Mouse (Mus musculus) small intestine, adult 2 months (tissue): ENCODE measurements at regions not wholly inside any gene's neighbourhood (a gene's known extent, or its start where the extent isn't known, plus 50 kb on each side); places are given as distances from the start of the nearest gene placed in this dataset.

ENCODE experiments used
- H3K27ac ChIP-seq: fragments of 200-500 bp; 2 replicates; pipeline ENCODE4 v1.5.1; 2012; ENCODE audit warnings: low read depth, low read length, control low read depth, inconsistent platforms; ENCODE audit not compliant: insufficient read depth
- H3K27me3 ChIP-seq: fragments of 200-500 bp; 2 replicates; pipeline ENCODE4 v1.6.1; 2012; ENCODE audit warnings: mild to moderate bottlenecking, moderate library complexity, low read length, inconsistent platforms; ENCODE audit not compliant: control insufficient read depth, insufficient read depth
- H3K36me3 ChIP-seq: fragments of 200-500 bp; 2 replicates; pipeline ENCODE4 v1.6.1; 2012; ENCODE audit warnings: mild to moderate bottlenecking, low read length, control low read depth, inconsistent platforms; ENCODE audit not compliant: control insufficient read depth, insufficient read depth
- H3K4me1 ChIP-seq: fragments of 200-500 bp; 2 replicates; pipeline ENCODE4 v1.6.1; 2012; ENCODE audit warnings: low read length, inconsistent platforms, mixed read lengths; ENCODE audit not compliant: control insufficient read depth, insufficient read depth, insufficient read length
- H3K4me3 ChIP-seq: fragments of 200-500 bp; 2 replicates; pipeline ENCODE4 v1.5.1; 2012; ENCODE audit warnings: low read depth, mild to moderate bottlenecking, control low read depth, inconsistent platforms, low read length, moderate library complexity
- CTCF ChIP-seq: fragments of 200-500 bp; IDR thresholded peaks from 2 replicates; pipeline ENCODE4 v1.5.1; 2012; ENCODE audit warnings: low read depth, mild to moderate bottlenecking, control low read depth, inconsistent platforms, low read length, moderate library complexity, mixed read lengths; ENCODE audit not compliant: insufficient replicate concordance, insufficient read length; ENCODE audit errors: extremely low read depth
- POLR2A ChIP-seq: fragments of 200-500 bp; IDR thresholded peaks from 2 replicates; pipeline ENCODE4 v1.6.1; 2012; ENCODE audit warnings: low read depth, mild to moderate bottlenecking, control low read depth, inconsistent platforms, low read length, moderate library complexity
- whole genome bisulfite sequencing: fragments of 180-500 bp; shearing (Covaris S2); methylation state at CpG from one replicate; pipeline ENCODE4 v1.1.7; 2018; 5-methylcytosine and 5-hydroxymethylcytosine counted together

DNA sequence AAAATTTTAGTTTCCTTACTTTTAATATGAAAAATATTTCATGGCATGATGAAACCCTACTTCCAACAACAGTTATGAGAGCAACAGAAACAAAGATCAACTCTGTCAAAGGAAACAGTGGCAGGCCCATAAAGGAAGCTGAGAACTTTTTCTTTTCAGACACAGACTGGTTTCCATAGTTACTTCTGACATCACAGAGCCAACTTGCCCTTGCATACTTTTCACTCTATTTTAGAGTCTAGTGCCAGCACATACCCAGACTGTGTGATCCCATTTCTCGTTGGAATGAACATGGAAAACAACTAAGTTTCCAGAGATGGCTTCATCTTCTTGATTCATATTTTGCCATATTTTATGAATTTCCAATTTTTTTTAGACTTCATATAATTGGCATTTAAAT, 150.8 kb upstream of the Ptgfr start:
- Histone ChIP-seq H3K4me3 (no peak overlapping the region), H3K4me1 (no peaks in the 10 kb centered on the region), H3K27me3 (no peaks in the 10 kb centered on the region), H3K36me3 (no peaks in the 10 kb centered on the region), H3K27ac (no peak overlapping the region)
- 77% methylated on average over 1 of the region's 1 CpGs for WGBS
- no peak for TF ChIP-seq CTCF
- TF ChIP-seq POLR2A, result no peak

DNA sequence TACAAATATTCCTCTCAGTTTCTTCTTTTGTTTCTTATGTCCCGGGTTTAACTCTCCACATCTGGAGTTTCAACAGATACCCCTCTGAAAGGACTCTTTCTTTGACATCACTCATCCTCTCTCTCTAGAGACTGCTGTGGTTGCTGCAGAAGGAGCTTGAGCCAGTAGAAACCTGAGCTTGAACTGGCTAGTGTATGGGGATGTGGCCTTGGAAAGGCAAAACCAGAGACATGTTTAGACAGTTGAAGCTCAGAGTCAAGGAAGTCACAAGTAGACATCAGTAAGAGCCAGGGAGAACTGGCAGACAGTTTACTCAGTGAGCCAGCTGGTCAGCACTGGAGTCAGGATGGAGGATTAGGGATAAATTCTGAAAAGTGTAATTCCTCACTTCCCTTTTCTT, 140.7 kb upstream of the Ptgfr start:
- H3K4me3 ChIP-seq, result no peak overlapping the region
- TF ChIP-seq CTCF, result no peak
- no peak for TF ChIP-seq POLR2A
- no peaks in the 10 kb centered on the region for H3K36me3 ChIP-seq
- no peaks in the 10 kb centered on the region for H3K27me3 ChIP-seq
- H3K27ac ChIP-seq, result no peak overlapping the region
- 38% methylated on average over 1 of the region's 1 CpGs for WGBS
- H3K4me1 ChIP-seq, result no peaks in the 10 kb centered on the region

DNA sequence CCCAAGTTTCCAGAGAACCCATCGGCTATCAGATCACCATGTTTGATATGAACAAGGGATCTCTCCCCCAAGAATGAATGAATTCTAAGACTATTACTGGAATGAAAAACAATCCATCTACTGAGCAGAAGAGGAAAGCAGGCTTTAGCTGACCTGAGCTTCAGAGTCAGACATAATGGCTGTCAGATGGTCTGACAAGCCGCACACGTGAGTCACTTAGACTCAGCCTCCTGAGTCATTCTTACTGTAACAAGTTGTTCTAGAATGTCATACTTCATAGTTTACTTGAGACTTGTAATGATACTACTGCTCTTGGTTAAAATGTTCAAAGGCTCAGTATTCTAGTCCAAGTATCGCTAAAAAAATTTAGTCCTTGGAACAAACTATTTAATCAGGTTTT, 140.2 kb upstream of the Ptgfr start:
- Histone ChIP-seq H3K4me3 (no peak overlapping the region), H3K36me3 (no peaks in the 10 kb centered on the region), H3K27me3 (no peaks in the 10 kb centered on the region), H3K4me1 (no peaks in the 10 kb centered on the region), H3K27ac (no peak overlapping the region)
- 82% methylated on average over 4 of the region's 4 CpGs for WGBS
- no peak for TF ChIP-seq CTCF
- no peak for TF ChIP-seq POLR2A

DNA sequence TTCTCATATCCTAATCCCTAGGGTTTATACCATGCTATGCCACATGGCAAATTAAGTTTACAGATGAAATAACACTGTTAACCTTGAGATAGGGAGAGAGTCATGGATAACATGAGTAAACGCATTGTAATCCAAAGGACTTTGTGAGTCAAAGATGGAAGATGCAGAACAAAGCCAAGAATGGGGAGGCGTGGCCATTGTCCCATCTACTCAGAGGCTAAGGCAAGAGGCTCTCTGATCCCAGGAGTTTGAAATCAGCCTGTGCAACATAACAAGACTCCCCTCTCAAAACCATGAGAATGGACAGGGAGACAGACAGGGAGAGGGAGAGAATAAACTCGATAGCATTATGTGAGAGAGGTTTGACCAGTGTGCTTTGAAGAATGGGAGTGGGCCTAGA, 112.4 kb upstream of the Ptgfr start:
- no peak for TF ChIP-seq CTCF
- TF ChIP-seq POLR2A, result no peak
- no peak overlapping the region for H3K27ac ChIP-seq
- H3K4me1 ChIP-seq, result no peaks in the 10 kb centered on the region
- no peak overlapping the region for H3K4me3 ChIP-seq
- no peaks in the 10 kb centered on the region for H3K27me3 ChIP-seq
- 82% methylated on average over 3 of the region's 3 CpGs for WGBS
- no peaks in the 10 kb centered on the region for H3K36me3 ChIP-seq

DNA sequence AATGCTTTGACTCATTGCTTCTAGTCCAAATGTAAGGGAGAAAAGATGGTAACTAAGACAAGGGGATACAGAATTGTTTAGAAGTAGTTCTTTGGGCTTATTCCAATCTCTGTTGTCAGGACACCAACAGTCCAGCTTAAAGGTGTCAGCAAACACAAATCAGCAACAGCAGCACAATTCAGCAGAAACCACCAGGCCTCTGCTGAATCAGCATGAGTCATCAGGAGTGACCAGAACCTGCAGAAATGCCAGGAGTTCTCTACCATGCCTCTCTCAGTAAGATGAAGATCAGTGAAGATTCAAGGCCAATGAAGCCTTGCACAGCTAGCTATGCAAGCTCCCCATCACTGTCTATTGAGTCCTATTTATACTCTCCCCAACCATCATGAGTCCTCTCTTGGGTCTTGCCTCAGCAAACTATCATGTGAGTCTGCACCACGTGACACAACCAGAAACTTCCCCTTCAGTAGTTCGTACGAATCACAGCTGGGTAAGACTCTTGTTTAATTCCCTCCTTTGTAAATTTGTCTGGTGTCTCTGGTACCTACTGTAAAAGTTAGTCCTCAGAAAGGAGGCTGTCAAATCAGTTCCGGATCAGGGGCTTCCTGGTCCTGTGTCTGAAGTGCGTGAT, 110.7 kb upstream of the Ptgfr start:
- TF ChIP-seq POLR2A (no peak), CTCF (no peak)
- no peaks in the 10 kb centered on the region for H3K4me1 ChIP-seq
- no peak overlapping the region for H3K4me3 ChIP-seq
- no peaks in the 10 kb centered on the region for H3K36me3 ChIP-seq
- 92% methylated on average over 5 of the region's 5 CpGs for WGBS
- no peak overlapping the region for H3K27ac ChIP-seq
- no peaks in the 10 kb centered on the region for H3K27me3 ChIP-seq

DNA sequence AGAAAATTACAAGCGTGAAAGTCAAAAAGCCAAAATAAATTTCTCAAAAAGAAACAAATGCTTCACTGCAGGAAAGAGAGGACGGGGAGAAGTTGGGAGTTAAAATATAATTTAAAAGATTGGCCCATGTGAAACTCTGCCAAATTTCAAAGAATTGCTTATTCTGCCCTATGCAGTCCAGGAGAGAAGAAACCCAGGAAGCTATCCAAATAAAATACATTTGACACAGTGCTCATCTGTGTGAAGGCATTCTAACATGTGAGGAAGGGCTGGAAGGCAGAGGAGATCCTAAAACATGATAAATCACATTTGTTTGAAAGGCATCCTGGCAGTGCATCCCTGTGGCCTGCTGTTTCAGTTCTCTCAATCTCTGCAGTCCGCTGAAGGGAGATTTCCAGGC, 108.5 kb upstream of the Ptgfr start:
- Histone ChIP-seq H3K36me3 (no peaks in the 10 kb centered on the region), H3K4me1 (no peaks in the 10 kb centered on the region), H3K27ac (no peak overlapping the region), H3K4me3 (no peak overlapping the region), H3K27me3 (no peaks in the 10 kb centered on the region)
- TF ChIP-seq POLR2A, result no peak
- TF ChIP-seq CTCF, result no peak
- 81% methylated on average over 3 of the region's 3 CpGs for WGBS

DNA sequence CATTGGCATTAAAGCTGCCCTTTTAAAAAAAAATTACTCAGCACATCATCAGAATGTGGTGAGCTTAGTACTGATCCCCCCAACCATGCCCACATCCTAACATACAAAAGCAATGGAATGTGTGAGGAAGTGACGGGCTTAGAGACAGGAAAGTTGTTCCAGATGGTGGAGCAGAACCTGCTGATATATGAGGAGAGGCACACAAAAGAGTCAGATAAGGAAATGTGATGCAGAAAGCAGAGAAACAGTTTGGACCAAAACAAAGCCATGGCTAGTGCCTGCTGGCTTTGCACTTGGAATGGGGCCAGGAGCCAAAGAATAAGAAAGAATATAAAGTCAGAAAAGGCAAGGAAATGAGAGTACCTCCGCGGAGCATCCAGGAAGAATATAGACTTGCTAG, 106.1 kb upstream of the Ptgfr start:
- H3K36me3 ChIP-seq, result no peaks in the 10 kb centered on the region
- H3K4me3 ChIP-seq, result no peak overlapping the region
- TF ChIP-seq POLR2A, result no peak
- no peak for TF ChIP-seq CTCF
- no peaks in the 10 kb centered on the region for H3K4me1 ChIP-seq
- H3K27ac ChIP-seq, result no peak overlapping the region
- no peaks in the 10 kb centered on the region for H3K27me3 ChIP-seq
- WGBS, result 63% methylated on average over 3 of the region's 3 CpGs

DNA sequence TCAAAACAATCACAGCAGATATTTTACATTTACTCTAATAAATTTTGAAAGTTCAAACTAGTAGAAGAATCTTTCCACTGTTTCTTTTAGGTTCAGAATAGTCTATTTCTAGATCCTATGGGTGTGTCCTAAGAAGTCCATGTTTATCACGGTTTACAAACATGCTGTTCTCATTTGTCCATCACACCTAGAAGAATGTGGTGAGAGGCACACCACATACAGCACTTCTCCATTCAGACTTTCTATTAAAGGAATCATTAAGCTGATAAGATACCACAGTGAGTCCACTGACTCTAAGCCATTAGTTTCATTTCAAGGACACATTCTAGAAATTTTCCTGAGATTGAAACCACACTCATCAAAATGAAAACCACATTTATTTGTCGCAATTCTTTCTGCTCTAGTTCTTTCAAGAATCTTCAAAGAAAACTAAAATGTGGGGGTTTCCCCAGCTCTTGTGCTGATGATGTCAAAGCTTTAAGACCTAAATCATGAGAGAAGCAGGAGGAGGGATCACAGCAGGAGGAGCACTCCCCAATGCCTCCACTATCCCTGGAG, 101.1 kb upstream of the Ptgfr start:
- TF ChIP-seq CTCF (no peak), POLR2A (no peak)

More for the DNA sequence above, 101.1 kb upstream of the Ptgfr start:
- Histone ChIP-seq H3K4me1 (no peaks in the 10 kb centered on the region), H3K36me3 (no peaks in the 10 kb centered on the region), H3K27me3 (no peaks in the 10 kb centered on the region), H3K4me3 (no peak overlapping the region), H3K27ac (no peak overlapping the region)
- WGBS, result 63% methylated on average over 2 of the region's 2 CpGs
